Mouse (Mus musculus): ENCODE data around the gene Zgpat. TPM values are rescaled to one million over a fixed set of nuclear protein-coding genes. Genes with fewer than 3 reads are reported as not detected.

Zgpat gene
- polyA plus RNA-seq, 1 experiment: 91.9 TPM

DNA sequence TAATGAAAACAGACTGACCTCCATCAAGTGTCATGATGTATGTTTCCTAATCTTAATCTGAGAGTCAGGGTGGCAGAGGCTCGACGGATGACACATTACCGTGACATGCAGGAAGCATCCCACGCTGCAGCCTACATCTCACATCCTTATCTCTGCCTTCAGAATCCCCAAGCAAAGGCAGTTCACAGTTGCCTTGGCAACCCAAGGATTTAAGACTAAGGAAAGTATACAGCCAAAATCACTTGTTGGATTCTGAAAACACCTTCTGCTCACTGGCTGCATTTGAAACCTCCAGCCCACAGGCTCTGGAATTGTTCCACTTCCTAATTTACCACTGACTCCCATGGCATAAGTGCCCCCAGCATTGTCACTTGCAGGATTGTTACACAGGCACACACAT, 55.7 kb downstream of the Zgpat start:
- no peak for DNase-seq
- Histone ChIP-seq H3K36me3 (ENCODE audit: control insufficient read depth, insufficient read depth, low read length) (no peaks in the 10 kb centered on the region), H3K4me3 (ENCODE audit: control insufficient read depth, insufficient read depth, low read length) (no peak overlapping the region), H3K4me1 (replicated peaks; ENCODE audit: control insufficient read depth, insufficient read depth, low read length) (no peaks in the 10 kb centered on the region), H3K27me3 (ENCODE audit: control insufficient read depth, insufficient read depth, low read length) (no peaks in the 10 kb centered on the region), H3K27ac (ENCODE audit: control insufficient read depth, insufficient read depth, low read length) (no peak overlapping the region)
- no peak for TF ChIP-seq CTCF (IDR thresholded peaks at IDR 0.05; ENCODE audit: borderline replicate concordance, control insufficient read depth, extremely low read depth, insufficient read depth, low read length, poor library complexity)
- TF ChIP-seq POLR2A (IDR thresholded peaks at IDR 0.05; ENCODE audit: control insufficient read depth, extremely low read depth, insufficient read depth, low read length, poor library complexity): no peak
- WGBS: 93% methylated on average over 4 of the region's 4 CpGs

DNA sequence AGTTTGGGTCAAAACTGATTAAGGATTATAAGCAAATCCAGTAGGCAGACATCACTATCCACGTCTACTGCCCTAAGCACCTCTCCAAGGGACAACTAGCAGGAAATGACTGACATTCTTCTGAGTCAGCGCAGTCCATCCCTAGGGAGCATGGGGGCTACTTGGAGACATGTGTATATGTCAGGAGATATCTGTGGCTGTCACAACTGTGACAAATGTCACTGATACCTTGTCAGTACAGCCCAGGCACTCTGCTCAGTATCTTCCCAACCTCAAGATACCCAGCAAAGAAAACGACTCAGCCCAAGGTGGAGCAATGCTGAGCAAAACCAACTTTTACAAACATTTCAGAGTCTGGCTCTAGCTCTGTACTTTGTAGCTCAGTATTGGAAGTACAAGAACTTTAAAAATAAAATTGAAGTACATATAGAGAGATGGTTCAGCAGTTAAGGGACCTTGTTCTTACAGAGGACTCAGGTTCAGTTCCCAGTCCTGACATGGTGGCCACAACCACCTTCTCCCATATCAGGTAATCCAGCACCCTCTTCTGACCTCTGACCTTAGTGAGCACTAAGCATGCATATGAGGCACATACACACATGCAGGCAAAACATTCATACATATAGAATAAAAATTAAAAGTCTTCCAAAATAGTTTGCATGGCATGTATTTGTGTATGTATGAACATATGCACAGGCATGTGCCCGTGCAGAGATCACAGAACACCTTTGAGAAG, 56.3 kb downstream of the Zgpat start:
- Histone ChIP-seq H3K4me1 (replicated peaks; ENCODE audit: control insufficient read depth, insufficient read depth, low read length) (no peaks in the 10 kb centered on the region), H3K4me3 (ENCODE audit: control insufficient read depth, insufficient read depth, low read length) (no peak overlapping the region), H3K27ac (ENCODE audit: control insufficient read depth, insufficient read depth, low read length) (no peak overlapping the region), H3K36me3 (ENCODE audit: control insufficient read depth, insufficient read depth, low read length) (no peaks in the 10 kb centered on the region), H3K27me3 (ENCODE audit: control insufficient read depth, insufficient read depth, low read length) (no peaks in the 10 kb centered on the region)
- WGBS: 85% methylated on average over 4 of the region's 4 CpGs
- TF ChIP-seq CTCF (IDR thresholded peaks at IDR 0.05; ENCODE audit: borderline replicate concordance, control insufficient read depth, extremely low read depth, insufficient read depth, low read length, poor library complexity): no peak
- TF ChIP-seq POLR2A (IDR thresholded peaks at IDR 0.05; ENCODE audit: control insufficient read depth, extremely low read depth, insufficient read depth, low read length, poor library complexity): no peak
- DNase-seq: no peak

DNA sequence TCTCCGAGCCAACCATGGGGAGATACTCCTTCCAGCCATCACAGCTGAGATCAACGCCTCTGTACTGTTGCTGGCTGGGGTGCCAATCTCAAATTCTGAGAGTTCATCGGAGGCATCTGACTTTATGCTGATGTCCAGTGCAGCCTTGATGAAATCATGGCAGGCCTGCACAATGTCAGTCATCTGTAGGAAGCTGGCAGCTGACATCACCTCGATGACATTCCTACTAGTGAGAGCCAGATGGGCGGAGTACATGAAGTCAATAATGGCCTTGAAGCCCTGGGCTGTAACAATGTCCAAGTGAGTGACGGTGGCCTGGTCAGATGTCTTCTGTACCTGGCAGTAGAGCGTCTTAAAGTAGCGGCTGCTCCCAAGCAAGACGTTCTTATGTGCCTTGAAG, 59.1 kb downstream of the Zgpat start:
- 93% methylated on average over 9 of the region's 9 CpGs for WGBS
- Histone ChIP-seq H3K4me1 (replicated peaks; ENCODE audit: control insufficient read depth, insufficient read depth, low read length) (no peaks in the 10 kb centered on the region), H3K36me3 (ENCODE audit: control insufficient read depth, insufficient read depth, low read length) (no peaks in the 10 kb centered on the region), H3K4me3 (ENCODE audit: control insufficient read depth, insufficient read depth, low read length) (no peak overlapping the region), H3K27me3 (ENCODE audit: control insufficient read depth, insufficient read depth, low read length) (no peaks in the 10 kb centered on the region), H3K27ac (ENCODE audit: control insufficient read depth, insufficient read depth, low read length) (no peak overlapping the region)
- DNase-seq: no peak
- TF ChIP-seq POLR2A (IDR thresholded peaks at IDR 0.05; ENCODE audit: control insufficient read depth, extremely low read depth, insufficient read depth, low read length, poor library complexity) (no peak), CTCF (IDR thresholded peaks at IDR 0.05; ENCODE audit: borderline replicate concordance, control insufficient read depth, extremely low read depth, insufficient read depth, low read length, poor library complexity) (no peak)

Other genes starting within 250 kb of the Zgpat start
- gene Kcnq2, start 229.6 kb upstream of the Zgpat start, polyA plus RNA-seq (2012; rRNA removed): 0.24 and 0.32 TPM in 2 replicates
- gene Eef1a2, start 207.9 kb upstream of the Zgpat start, polyA plus RNA-seq (2012; rRNA removed): 2.7 and 42.5 TPM in 2 replicates
- 191 and 219 TPM in 2 replicates for gene Ppdpf, start 177.7 kb upstream of the Zgpat start, polyA plus RNA-seq (2012; rRNA removed)
- 0.22 and 0.32 TPM in 2 replicates for gene Ptk6, start 162.1 kb upstream of the Zgpat start, polyA plus RNA-seq (2012; rRNA removed)
- gene Srms, start 151.7 kb upstream of the Zgpat start, polyA plus RNA-seq (2012; rRNA removed): 0.71 and 0.86 TPM in 2 replicates
- gene Fndc11, start 144.9 kb upstream of the Zgpat start, polyA plus RNA-seq (2012; rRNA removed): 0.85 and 0.88 TPM in 2 replicates
- gene Helz2, start 122.9 kb upstream of the Zgpat start, polyA plus RNA-seq (2012; rRNA removed): 106 and 116 TPM in 2 replicates
- gene Gmeb2, start 76.9 kb upstream of the Zgpat start, polyA plus RNA-seq (2012; rRNA removed): 60.8 and 62.4 TPM in 2 replicates
- 0.15 TPM in 1 of 2 replicates, not detected in the other for gene Stmn3, start 50.4 kb upstream of the Zgpat start, polyA plus RNA-seq (2012; rRNA removed)
- gene Rtel1, start 45.2 kb upstream of the Zgpat start, polyA plus RNA-seq (2012; rRNA removed): 110 and 119 TPM in 2 replicates
- 60.9 and 69.6 TPM in 2 replicates for gene Arfrp1, start 476 bp downstream of the Zgpat start, polyA plus RNA-seq (2012; rRNA removed)
- gene Lime1, start 15.2 kb downstream of the Zgpat start, polyA plus RNA-seq (2012; rRNA removed): 263 and 268 TPM in 2 replicates
- gene Zbtb46, start 94.5 kb downstream of the Zgpat start, polyA plus RNA-seq (2012; rRNA removed): 4.8 and 5.3 TPM in 2 replicates
- gene Abhd16b, start 128.3 kb downstream of the Zgpat start, polyA plus RNA-seq (2012; rRNA removed): 0.13 and 0.16 TPM in 2 replicates
- gene Tpd52l2, start 132.2 kb downstream of the Zgpat start, polyA plus RNA-seq (2012; rRNA removed): 54.2 and 54.7 TPM in 2 replicates
- gene Dnajc5, start 155.6 kb downstream of the Zgpat start, polyA plus RNA-seq (2012; rRNA removed): 140 and 146 TPM in 2 replicates
- gene Uckl1, start 220.0 kb downstream of the Zgpat start, polyA plus RNA-seq (2012; rRNA removed): 266 and 327 TPM in 2 replicates
- gene Prpf6, start 226.9 kb downstream of the Zgpat start, polyA plus RNA-seq (2012; rRNA removed): 22.2 and 22.5 TPM in 2 replicates
- 87.6 and 89.1 TPM in 2 replicates for gene Zfp512b, start 227.9 kb downstream of the Zgpat start, polyA plus RNA-seq (2012; rRNA removed)
- gene Samd10, start 234.3 kb downstream of the Zgpat start, polyA plus RNA-seq (2012; rRNA removed): 26.5 and 29.0 TPM in 2 replicates